Mouse (Mus musculus) hindbrain, embryonic 11.5 days (tissue): ENCODE measurements around the gene Gm17606. TPM values are rescaled to one million over a fixed set of nuclear protein-coding genes. Genes with fewer than 3 reads are reported as not detected.

Source experiments
- ATAC-seq: fragments of 200-750 bp; cut with Nextera tagmentation; 2 replicates; pipeline ENCODE4 v1.8.0; 2017; ENCODE audit warnings: mild to moderate bottlenecking, moderate TSS enrichment, moderate library complexity; ENCODE audit not compliant: low FRiP score
- DNase-seq: peaks from one replicate; pipeline ENCODE4 v3.0.0-alpha.2; 2015; ENCODE audit warnings: low spot score
- H3K27ac ChIP-seq: fragments of 300-500 bp; sonication (generic); 2 replicates; pipeline ENCODE4 v1.5.1; 2014; ENCODE audit warnings: mild to moderate bottlenecking, low read depth, low read length
- H3K27me3 ChIP-seq: fragments of 300-500 bp; sonication (generic); 2 replicates; pipeline ENCODE4 v1.6.1; 2014; ENCODE audit warnings: mild to moderate bottlenecking, low read length, moderate library complexity, mixed read lengths; ENCODE audit not compliant: control insufficient read depth, insufficient read depth
- H3K36me3 ChIP-seq: fragments of 300-500 bp; sonication (generic); 2 replicates; pipeline ENCODE4 v1.6.1; 2014; ENCODE audit warnings: mild to moderate bottlenecking, low read length, moderate library complexity, mixed read lengths; ENCODE audit not compliant: control insufficient read depth, insufficient read depth
- H3K4me1 ChIP-seq: fragments of 300-500 bp; sonication (generic); replicated peaks from 2 replicates; pipeline ENCODE4 v1.6.1; 2014; ENCODE audit warnings: low read length, mixed read lengths; ENCODE audit not compliant: control insufficient read depth, insufficient read depth
- H3K4me2 ChIP-seq: fragments of 300-500 bp; sonication (generic); replicated peaks from 2 replicates; pipeline ENCODE4 v1.6.1; 2014; ENCODE audit warnings: mild to moderate bottlenecking, low read depth, low read length
- H3K4me3 ChIP-seq: fragments of 300-500 bp; sonication (generic); 2 replicates; pipeline ENCODE4 v1.5.1; 2014; ENCODE audit warnings: low read depth, low read length
- H3K9ac ChIP-seq: fragments of 300-500 bp; sonication (generic); 2 replicates; pipeline ENCODE4 v1.6.1; 2014; ENCODE audit warnings: low read depth, low read length
- H3K9me3 ChIP-seq: fragments of 300-500 bp; sonication (generic); 2 replicates; pipeline ENCODE4 v1.6.1; 2016; ENCODE audit warnings: low read length; ENCODE audit not compliant: control insufficient read depth
- WGBS: fragments of 180-500 bp; shearing (Covaris S2); extraction: QIAGEN DNeasy Blood & Tissue Kit; methylation state at CpG from one replicate; pipeline ENCODE4 v1.1.7; 2014; 5-methylcytosine and 5-hydroxymethylcytosine counted together
- polyA plus RNA-seq: library from polyadenylated mRNA; unstranded; fragments of >200 nt; fragmentation: Nextera tagmentation; extraction: Ambion mirVana; gene quantifications from 2 replicates; pipeline ENCODE4 v1.2.1, GENCODE M21; 2014

Gm17606 gene
- polyA plus RNA-seq, 1 experiment from 2014 or later: not detected

DNA sequence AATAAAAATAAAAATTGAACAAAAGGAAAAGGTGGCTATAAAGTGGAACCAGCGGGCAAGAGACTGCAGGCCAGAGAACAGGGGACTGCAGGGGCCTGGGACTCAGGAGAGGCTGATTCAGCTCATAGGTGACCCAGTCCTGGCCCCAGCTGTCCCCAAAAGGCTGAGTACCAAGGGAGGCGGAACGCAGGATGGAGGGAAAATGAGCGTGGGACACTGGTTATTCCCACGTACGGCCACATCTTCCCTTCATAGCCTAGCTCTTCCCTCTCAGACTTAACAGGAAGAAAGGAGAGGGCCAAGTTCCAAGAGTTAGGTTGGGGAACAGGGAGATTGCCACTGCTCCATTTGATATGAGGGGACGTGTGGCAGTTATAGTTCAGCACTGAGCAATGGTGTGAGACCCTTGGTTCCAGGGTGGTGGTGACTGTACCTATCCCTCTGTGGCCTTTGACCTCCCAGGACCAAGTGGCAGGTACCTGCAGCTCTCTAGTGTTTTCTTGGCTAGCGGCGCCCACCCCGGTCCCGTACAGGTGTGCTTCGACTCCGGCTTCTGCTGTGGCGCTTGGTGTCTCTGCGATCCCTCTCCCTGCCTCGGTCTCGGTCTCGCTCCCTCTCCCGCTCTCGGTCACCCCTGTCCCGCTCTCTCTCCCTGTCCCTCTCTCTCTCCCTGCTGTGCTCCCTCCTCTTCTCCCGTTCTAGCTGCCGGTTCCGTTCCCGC is 1.6 kb downstream of the Gm17606 start:
- 81% methylated on average over 25 of the region's 25 CpGs for WGBS
- Histone ChIP-seq H3K4me2 (no peak overlapping the region), H3K27me3 (no peaks in the 10 kb centered on the region), H3K9me3 (no peaks in the 10 kb centered on the region), H3K36me3 (peaks cover 28% of the 10 kb centered on the region), H3K4me1 (peaks cover 4% of the 10 kb centered on the region), H3K9ac (no peak overlapping the region), H3K4me3 (no peak overlapping the region), H3K27ac (no peak overlapping the region; the same call in 1 of the 2 replicates)
- DNase-seq (peak; percentile 33), ATAC-seq (no peak)

DNA sequence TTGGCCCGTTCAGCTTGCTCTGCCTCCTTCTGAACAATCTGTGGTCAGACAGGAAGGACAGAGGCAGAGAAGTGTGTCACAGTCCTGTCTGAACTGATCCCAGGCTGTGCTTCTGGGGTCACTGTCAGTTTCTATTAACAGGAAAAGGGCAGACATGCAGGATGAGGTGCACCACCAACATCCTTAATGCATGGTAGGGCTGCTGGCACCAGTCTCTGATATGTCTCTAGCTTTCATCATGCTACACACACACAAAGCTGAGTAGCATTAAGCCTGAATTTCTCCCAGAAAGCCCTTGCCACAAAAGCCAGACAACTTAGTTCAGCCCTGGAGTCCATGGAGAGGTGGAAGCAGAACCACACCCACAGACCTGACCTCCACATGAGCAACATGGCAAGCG is 2.3 kb downstream of the Gm17606 start:
- peaks cover 28% of the 10 kb centered on the region for H3K36me3 ChIP-seq
- no peak overlapping the region for H3K9ac ChIP-seq
- H3K9me3 ChIP-seq: no peaks in the 10 kb centered on the region
- H3K27me3 ChIP-seq: no peaks in the 10 kb centered on the region
- DNase-seq: no peak
- peaks cover 4% of the 10 kb centered on the region for H3K4me1 ChIP-seq
- no peak overlapping the region for H3K4me2 ChIP-seq
- no peak overlapping the region; the same call in 1 of the 2 replicates for H3K27ac ChIP-seq
- H3K4me3 ChIP-seq: no peak overlapping the region
- ATAC-seq: no peak
- 88% methylated on average over 2 of the region's 2 CpGs for WGBS

DNA sequence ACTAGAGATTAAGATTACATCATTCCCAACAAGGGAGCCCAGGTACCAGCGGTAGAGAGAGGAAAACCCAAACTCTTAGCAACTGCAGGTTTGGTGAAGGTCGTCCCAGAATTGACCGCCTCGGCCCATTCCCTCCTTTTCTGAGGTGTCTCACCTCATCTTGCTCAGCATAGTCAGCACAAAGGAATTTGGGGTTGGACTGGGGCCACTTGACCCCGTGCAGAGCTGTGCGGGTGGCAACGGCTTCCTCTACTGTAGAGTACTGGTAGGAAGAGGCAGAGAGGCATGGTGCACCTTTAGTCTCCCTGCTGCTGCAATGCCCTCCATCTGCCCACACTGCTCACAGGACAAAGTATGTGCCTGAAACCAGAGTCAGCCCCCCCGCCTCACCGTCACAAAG is 3.5 kb downstream of the Gm17606 start:
- WGBS: 96% methylated on average over 9 of the region's 9 CpGs
- Histone ChIP-seq H3K36me3 (peaks cover 29% of the 10 kb centered on the region), H3K9me3 (no peaks in the 10 kb centered on the region), H3K27ac (no peak overlapping the region), H3K4me2 (no peak overlapping the region), H3K4me1 (peaks cover 3% of the 10 kb centered on the region), H3K27me3 (no peaks in the 10 kb centered on the region), H3K9ac (no peak overlapping the region), H3K4me3 (no peak overlapping the region)
- DNase-seq (no peak), ATAC-seq (no peak)

DNA sequence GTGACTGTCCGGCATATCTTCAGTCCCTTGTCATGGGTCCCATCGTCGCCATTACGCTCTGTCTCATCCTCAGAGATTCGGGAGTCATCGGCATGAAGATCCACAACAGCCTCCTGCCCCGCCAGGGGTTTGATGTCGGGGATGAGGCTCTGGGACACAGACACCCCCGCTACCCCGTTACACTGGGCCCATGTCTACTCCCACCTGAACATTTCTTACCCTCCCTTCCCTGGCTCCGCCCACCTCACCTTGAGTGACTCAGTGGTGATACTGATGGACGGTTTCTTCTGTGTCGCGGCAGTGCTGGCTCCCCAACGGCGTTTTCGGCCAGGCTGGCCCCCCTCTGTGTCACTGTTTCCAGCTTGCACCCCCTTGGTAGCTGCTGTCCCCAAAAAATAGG is 5.7 kb downstream of the Gm17606 start:
- H3K4me2 ChIP-seq: no peak overlapping the region
- no peak for DNase-seq
- no peaks in the 10 kb centered on the region; the same call in none of the 2 replicates for H3K4me1 ChIP-seq
- no peak overlapping the region for H3K9ac ChIP-seq
- H3K4me3 ChIP-seq: no peak overlapping the region
- WGBS: 97% methylated on average over 17 of the region's 17 CpGs
- H3K36me3 ChIP-seq: peaks cover 42% of the 10 kb centered on the region
- no peaks in the 10 kb centered on the region for H3K27me3 ChIP-seq
- H3K9me3 ChIP-seq: no peaks in the 10 kb centered on the region
- ATAC-seq: no peak
- H3K27ac ChIP-seq: no peak overlapping the region

DNA sequence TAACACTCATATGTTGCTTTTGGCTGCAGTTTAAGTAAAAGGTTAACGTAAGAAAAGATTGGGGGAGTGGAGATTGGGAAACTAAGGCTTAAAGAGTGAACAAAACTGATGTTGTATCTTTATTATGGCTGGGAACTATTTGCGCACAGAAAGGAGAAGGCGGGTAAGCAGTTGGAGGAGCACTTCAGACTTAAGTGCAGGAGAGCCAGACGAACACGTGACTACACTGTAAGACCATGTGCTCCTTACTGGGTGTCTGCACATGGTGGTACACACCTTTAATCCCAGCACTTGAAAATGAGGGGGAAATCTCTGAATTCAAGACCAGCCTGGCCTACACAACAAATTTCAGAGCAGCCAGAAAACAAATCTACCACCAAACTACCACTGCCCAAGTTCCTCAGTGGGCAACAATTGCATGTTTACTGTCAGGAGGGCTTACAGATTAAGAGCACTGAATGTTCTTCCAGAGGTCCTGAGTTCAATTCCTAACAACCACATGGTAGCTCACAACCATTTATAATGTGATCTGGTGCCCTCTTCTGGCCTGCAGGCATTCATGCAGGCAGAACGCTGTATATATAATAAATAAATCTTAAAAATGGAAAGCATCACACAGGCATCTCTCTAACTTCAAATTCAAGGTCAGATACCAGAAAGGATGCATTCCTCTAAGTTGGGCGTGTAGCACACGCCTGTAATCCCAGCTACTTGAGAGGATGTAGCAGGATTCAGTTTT is 6.3 kb downstream of the Gm17606 start:
- Histone ChIP-seq H3K27ac (no peak overlapping the region), H3K9me3 (no peaks in the 10 kb centered on the region), H3K36me3 (peaks cover 42% of the 10 kb centered on the region), H3K9ac (no peak overlapping the region), H3K4me2 (no peak overlapping the region), H3K4me1 (peaks cover 2% of the 10 kb centered on the region; the same call in 1 of the 2 replicates), H3K27me3 (no peaks in the 10 kb centered on the region), H3K4me3 (no peak overlapping the region)
- peak; percentile 19 for DNase-seq
- no peak for ATAC-seq
- 96% methylated on average over 8 of the region's 8 CpGs for WGBS

DNA sequence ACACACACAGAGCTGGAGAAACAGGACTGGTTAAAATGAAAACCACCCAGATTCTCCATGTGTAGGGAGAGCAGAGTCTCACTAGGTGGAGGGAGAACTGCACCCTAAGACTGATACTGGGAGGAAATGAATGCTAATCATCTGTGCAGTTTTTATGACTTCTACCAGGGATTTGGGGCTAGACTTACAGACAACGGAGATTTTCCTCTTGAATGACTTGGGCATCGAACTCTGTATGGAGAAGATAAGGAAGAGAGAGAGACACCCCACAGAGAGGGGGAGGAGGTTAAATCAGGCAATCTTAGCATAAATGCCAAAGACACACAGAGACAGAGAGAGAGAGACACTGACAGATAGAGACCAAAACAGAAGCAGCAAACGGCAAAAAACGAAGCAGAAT is 7.1 kb downstream of the Gm17606 start:
- H3K4me2 ChIP-seq: no peak overlapping the region
- H3K4me3 ChIP-seq: no peak overlapping the region
- peaks cover 42% of the 10 kb centered on the region for H3K36me3 ChIP-seq
- H3K27me3 ChIP-seq: no peaks in the 10 kb centered on the region
- no peak for ATAC-seq
- no peak overlapping the region for H3K9ac ChIP-seq
- WGBS: 81% methylated on average over 4 of the region's 4 CpGs
- no peak for DNase-seq
- peaks cover 2% of the 10 kb centered on the region; the same call in 1 of the 2 replicates for H3K4me1 ChIP-seq
- H3K9me3 ChIP-seq: no peaks in the 10 kb centered on the region
- H3K27ac ChIP-seq: no peak overlapping the region

DNA sequence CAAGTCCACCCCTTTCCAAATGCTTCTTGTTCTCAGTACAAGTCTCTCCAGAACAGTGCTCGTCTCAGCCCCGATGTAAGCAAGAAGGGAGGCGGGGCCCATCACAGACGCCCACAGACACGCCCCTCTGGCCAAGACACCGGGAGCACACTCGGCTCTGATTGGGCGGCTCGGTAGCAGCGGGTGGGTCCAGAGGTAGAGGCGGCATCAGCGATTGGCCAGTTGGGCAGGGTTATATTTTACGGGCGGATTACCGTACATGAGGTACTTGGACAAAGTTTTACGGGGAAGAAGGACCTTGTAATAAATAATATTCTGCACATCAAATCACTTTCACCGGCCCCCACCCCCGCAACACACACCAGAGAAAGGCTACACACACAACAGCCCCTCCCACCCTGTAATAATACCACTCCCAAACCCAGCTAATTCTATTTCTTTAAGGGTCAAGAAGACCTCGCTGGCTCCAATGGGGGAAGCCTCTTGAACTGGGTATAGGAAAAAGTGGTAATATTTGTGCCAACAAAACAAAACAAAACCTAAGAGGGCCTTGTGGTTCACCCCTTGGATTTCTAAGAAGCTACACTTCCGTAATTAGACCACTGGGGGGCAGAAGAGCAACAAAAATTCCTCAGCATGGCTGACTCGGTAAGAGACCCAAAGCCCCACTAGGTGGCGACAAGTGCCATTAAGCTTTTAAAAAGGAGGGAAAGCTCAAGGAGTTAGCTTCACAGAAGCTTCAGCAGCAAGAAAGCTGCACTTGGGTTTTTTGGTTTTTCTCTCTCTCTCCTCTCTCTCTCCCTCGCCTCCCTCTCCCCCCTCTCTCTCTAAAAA is 10.1 kb downstream of the Gm17606 start:
- H3K27me3 ChIP-seq: no peaks in the 10 kb centered on the region
- WGBS: 70% methylated on average over 23 of the region's 23 CpGs
- H3K4me3 ChIP-seq: no peak overlapping the region
- ATAC-seq (peak; percentile 36), DNase-seq (peak; percentile 97)
- H3K27ac ChIP-seq: no peak overlapping the region
- H3K4me2 ChIP-seq: no peak overlapping the region
- peaks cover 25% of the 10 kb centered on the region for H3K36me3 ChIP-seq
- no peak overlapping the region for H3K9ac ChIP-seq
- no peaks in the 10 kb centered on the region for H3K9me3 ChIP-seq
- H3K4me1 ChIP-seq: peaks cover 5% of the 10 kb centered on the region; the same call in 1 of the 2 replicates

- Histone ChIP-seq H3K27ac (no peak overlapping the region), H3K36me3 (peaks cover 19% of the 10 kb centered on the region), H3K9ac (no peak overlapping the region), H3K27me3 (no peaks in the 10 kb centered on the region), H3K4me2 (no peak overlapping the region), H3K9me3 (no peaks in the 10 kb centered on the region), H3K4me3 (no peak overlapping the region; the same call in 1 of the 2 replicates), H3K4me1 (peaks cover 5% of the 10 kb centered on the region; the same call in 1 of the 2 replicates)
- ATAC-seq (peak; percentile 12; the same call in 1 of the 2 replicates), DNase-seq (no peak)
- WGBS: 75% methylated on average over 4 of the region's 4 CpGs
Measured at GRCm38 (mm10) chr14:54651556-54651955, 10.8 kb downstream of the Gm17606 start.
